Mouse (Mus musculus): ENCODE results near the gene Spata18. TPM values are rescaled to one million over a fixed set of nuclear protein-coding genes. Genes with fewer than 3 reads are reported as not detected.

The Spata18 gene
- polyA plus RNA-seq, 1 experiment from 2014 or later = 0.36 TPM

DNA sequence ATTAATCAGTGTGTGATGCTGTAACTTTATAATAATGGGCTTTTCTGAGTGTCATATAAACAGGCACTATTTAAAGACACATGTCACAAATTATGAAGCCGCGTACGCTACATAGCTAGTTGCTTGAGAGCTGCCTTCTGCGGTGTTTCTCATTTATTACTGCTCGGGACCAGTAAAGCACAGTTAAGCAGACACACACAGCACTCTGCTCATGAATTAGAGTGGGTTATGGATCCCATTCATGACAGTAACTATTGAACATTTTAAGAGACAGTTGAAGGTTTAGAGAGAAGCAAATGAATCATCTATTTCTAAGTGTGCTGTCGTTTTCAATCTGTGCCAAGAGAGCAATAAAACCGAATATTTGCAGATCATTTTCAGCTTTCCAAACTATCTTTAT lies 24.3 kb upstream of the Spata18 start:
- Histone ChIP-seq H3K4me3 (ENCODE audit: low read depth, low read length) (no peak overlapping the region), H3K27ac (ENCODE audit: low read depth, low read length) (no peak overlapping the region), H3K4me1 (replicated peaks; ENCODE audit: control insufficient read depth, insufficient read depth, low read length) (peaks cover 6% of the 10 kb centered on the region; the same call in 1 of the 2 replicates), H3K4me2 (ENCODE audit: low read depth, low read length, severe bottlenecking) (no peak overlapping the region), H3K36me3 (ENCODE audit: control insufficient read depth, insufficient read depth, low read length) (no peaks in the 10 kb centered on the region), H3K9me3 (ENCODE audit: control insufficient read depth, low read length) (no peaks in the 10 kb centered on the region), H3K27me3 (ENCODE audit: control insufficient read depth, insufficient read depth, low read length) (no peaks in the 10 kb centered on the region), H3K9ac (ENCODE audit: low read length) (no peak overlapping the region)
- DNase-seq (ENCODE audit: low spot score) (no peak), ATAC-seq (replicated peaks; ENCODE audit: low FRiP score) (no peak)
- WGBS = 92% methylated on average over 7 of the region's 7 CpGs

DNA sequence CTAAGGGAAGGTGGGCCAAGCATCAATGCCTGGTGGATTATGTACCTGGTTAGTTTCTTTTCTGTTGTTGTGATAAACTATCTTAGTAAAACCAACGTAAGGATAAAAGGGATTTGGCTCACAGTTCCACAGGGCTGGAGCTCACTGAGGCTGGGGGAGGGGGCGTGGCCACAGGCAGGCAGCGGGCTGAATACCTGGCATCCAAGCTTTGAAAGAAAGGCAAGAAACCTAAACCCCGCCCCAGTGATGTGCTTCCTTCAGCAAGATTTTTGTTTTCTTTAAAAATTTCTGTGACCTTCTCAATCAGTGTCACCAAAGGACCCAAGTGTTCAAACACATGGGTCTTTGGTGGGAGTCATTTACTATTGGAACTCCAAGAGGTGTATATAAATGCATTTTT lies 23.6 kb upstream of the Spata18 start:
- Histone ChIP-seq H3K27me3 (ENCODE audit: control insufficient read depth, insufficient read depth, low read length) (no peaks in the 10 kb centered on the region), H3K4me2 (ENCODE audit: low read depth, low read length, severe bottlenecking) (no peak overlapping the region), H3K4me1 (replicated peaks; ENCODE audit: control insufficient read depth, insufficient read depth, low read length) (peaks cover 6% of the 10 kb centered on the region; the same call in 1 of the 2 replicates), H3K9me3 (ENCODE audit: control insufficient read depth, low read length) (no peaks in the 10 kb centered on the region), H3K4me3 (ENCODE audit: low read depth, low read length) (no peak overlapping the region), H3K9ac (ENCODE audit: low read length) (no peak overlapping the region), H3K27ac (ENCODE audit: low read depth, low read length) (no peak overlapping the region), H3K36me3 (ENCODE audit: control insufficient read depth, insufficient read depth, low read length) (no peaks in the 10 kb centered on the region)
- DNase-seq (ENCODE audit: low spot score) (no peak), ATAC-seq (replicated peaks; ENCODE audit: low FRiP score) (no peak)
- 51% methylated on average over 4 of the region's 4 CpGs for WGBS

DNA sequence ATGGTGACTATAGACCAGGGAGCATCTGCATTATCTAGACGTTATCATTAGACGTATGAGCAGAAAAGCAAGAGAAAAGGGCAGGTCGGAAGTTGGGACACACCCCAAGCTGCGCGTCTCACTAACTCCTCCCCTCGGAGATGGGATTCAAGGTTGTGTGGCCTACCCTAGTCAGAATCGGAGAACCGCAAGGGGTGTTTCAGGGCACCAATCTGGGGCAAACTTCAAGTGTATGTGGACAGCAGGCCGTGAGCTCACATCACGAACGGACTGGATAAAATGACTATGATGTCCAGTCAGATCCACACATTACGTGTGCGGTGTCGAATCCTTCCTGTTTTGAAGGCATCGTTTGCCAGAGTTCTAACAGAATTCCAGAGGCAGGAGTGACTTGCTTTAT lies 23.2 kb upstream of the Spata18 start:
- ATAC-seq (replicated peaks; ENCODE audit: low FRiP score) = no peak
- whole genome bisulfite sequencing = 73% methylated on average over 15 of the region's 15 CpGs
- no peaks in the 10 kb centered on the region for H3K27me3 ChIP-seq (ENCODE audit: control insufficient read depth, insufficient read depth, low read length)

DNA sequence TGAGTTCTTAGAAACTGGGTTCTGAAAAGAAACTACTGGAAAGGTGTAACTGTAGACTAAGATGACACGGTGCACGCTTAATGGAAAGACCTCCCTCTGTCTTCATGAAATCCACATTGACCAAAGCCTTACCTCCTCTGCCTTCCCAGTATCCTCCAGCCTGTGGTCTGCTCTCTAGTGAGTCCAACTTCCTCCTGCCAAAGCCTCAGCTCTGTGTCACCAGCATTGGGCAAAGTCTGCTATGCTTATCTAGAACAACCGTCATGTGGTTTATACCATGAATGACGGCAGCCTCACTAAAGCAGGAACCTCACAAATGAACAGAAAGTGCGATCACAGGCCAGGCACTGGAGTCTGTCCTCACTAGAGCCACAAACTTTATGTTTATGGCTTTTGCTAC lies 21.0 kb upstream of the Spata18 start:
- DNase-seq (ENCODE audit: low spot score) = no peak
- H3K9me3 ChIP-seq (ENCODE audit: control insufficient read depth, low read length) = peaks cover 3% of the 10 kb centered on the region; the same call in 1 of the 2 replicates
- 90% methylated on average over 5 of the region's 5 CpGs for WGBS
- peaks cover 6% of the 10 kb centered on the region; the same call in 1 of the 2 replicates for H3K4me1 ChIP-seq (replicated peaks; ENCODE audit: control insufficient read depth, insufficient read depth, low read length)
- H3K36me3 ChIP-seq (ENCODE audit: control insufficient read depth, insufficient read depth, low read length) = peaks cover 5% of the 10 kb centered on the region; the same call in 1 of the 2 replicates
- H3K4me2 ChIP-seq (ENCODE audit: low read depth, low read length, severe bottlenecking) = no peak overlapping the region
- no peak overlapping the region for H3K4me3 ChIP-seq (ENCODE audit: low read depth, low read length)
- no peak overlapping the region for H3K27ac ChIP-seq (ENCODE audit: low read depth, low read length)
- no peaks in the 10 kb centered on the region for H3K27me3 ChIP-seq (ENCODE audit: control insufficient read depth, insufficient read depth, low read length)
- H3K9ac ChIP-seq (ENCODE audit: low read length) = no peak overlapping the region
- ATAC-seq (replicated peaks; ENCODE audit: low FRiP score) = no peak

More for the DNA sequence above, 23.2 kb upstream of the Spata18 start:
- Histone ChIP-seq H3K27ac (ENCODE audit: low read depth, low read length) (no peak overlapping the region), H3K9me3 (ENCODE audit: control insufficient read depth, low read length) (no peaks in the 10 kb centered on the region), H3K4me1 (replicated peaks; ENCODE audit: control insufficient read depth, insufficient read depth, low read length) (peaks cover 6% of the 10 kb centered on the region; the same call in 1 of the 2 replicates), H3K4me3 (ENCODE audit: low read depth, low read length) (no peak overlapping the region), H3K4me2 (ENCODE audit: low read depth, low read length, severe bottlenecking) (no peak overlapping the region), H3K9ac (ENCODE audit: low read length) (no peak overlapping the region), H3K36me3 (ENCODE audit: control insufficient read depth, insufficient read depth, low read length) (no peaks in the 10 kb centered on the region)
- DNase-seq (ENCODE audit: low spot score) = no peak

DNA sequence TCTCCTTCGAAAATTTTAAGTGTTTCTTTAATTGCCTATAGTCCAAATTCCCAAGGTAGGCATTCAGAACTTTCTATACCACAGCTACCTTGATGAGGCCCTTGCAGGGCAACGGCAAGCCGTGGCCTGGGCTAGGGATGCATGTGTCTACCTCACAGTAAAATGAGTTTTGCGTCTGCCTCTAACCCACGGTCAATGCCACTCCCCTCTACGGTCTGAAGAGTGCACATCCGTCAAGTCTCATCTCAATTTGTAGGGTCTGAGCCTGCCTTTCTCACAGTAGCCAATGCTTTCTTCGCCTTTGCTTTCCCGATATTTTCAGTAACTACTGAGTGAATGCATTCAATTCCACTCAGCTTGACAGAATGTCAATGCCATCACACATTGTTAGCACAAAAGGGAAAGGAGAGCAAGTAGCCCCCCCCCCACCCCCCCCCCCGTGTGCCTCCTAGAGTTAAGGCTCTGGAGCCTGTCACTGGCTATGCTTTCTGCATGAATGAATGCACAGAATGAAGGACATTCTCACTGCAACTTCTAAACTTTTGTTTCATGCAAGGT lies 20.1 kb upstream of the Spata18 start:
- Histone ChIP-seq H3K9me3 (ENCODE audit: control insufficient read depth, low read length) (peaks cover 3% of the 10 kb centered on the region; the same call in 1 of the 2 replicates), H3K36me3 (ENCODE audit: control insufficient read depth, insufficient read depth, low read length) (peaks cover 5% of the 10 kb centered on the region; the same call in 1 of the 2 replicates), H3K9ac (ENCODE audit: low read length) (no peak overlapping the region), H3K4me2 (ENCODE audit: low read depth, low read length, severe bottlenecking) (no peak overlapping the region), H3K27ac (ENCODE audit: low read depth, low read length) (no peak overlapping the region), H3K4me1 (replicated peaks; ENCODE audit: control insufficient read depth, insufficient read depth, low read length) (peaks cover 6% of the 10 kb centered on the region; the same call in 1 of the 2 replicates), H3K4me3 (ENCODE audit: low read depth, low read length) (no peak overlapping the region), H3K27me3 (ENCODE audit: control insufficient read depth, insufficient read depth, low read length) (no peaks in the 10 kb centered on the region)
- no peak for DNase-seq (ENCODE audit: low spot score)
- 44% methylated on average over 10 of the region's 10 CpGs for WGBS
- ATAC-seq (replicated peaks; ENCODE audit: low FRiP score) = no peak; the same call in 1 of the 2 replicates

DNA sequence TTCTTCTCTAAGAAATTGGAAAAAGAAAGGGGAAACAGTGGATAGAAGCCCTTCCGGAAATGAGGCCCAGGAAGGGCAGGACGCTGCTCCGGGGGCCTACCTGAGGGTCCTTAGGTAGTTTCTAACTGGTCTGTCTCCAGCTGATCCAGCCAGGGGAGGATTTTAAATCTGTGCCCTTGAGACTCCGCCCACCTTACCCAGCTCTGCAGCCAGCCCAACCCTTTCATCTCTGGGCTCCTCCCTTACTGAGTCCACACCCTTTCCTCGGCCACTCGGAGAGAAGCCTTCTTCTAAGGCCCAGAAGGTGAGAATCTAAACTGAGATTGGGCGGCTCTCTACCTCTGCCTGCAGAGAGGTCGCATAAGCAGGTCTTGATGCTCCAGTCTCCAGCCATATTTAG lies 18.9 kb upstream of the Spata18 start, which contains the start of gene Lrrc66:
Gene Lrrc66 (minus strand): TSS at position 236 of the 400 bp plus-strand sequence.
- no peak within 1 kb of the TSS for H3K9ac ChIP-seq (ENCODE audit: low read length)
- H3K27me3 ChIP-seq (ENCODE audit: control insufficient read depth, insufficient read depth, low read length) = no peaks in the 10 kb centered on the region
- DNase-seq (ENCODE audit: low spot score) (no peak), ATAC-seq (replicated peaks; ENCODE audit: low FRiP score) (no peak; the same call in 1 of the 2 replicates)
- WGBS = 74% methylated on average over 8 of the region's 8 CpGs
- peaks cover 3% of the 10 kb centered on the region; the same call in 1 of the 2 replicates for H3K9me3 ChIP-seq (ENCODE audit: control insufficient read depth, low read length)
- no peak within 1 kb of the TSS for H3K4me3 ChIP-seq (ENCODE audit: low read depth, low read length)
- H3K36me3 ChIP-seq (ENCODE audit: control insufficient read depth, insufficient read depth, low read length) = peaks cover 5% of the 10 kb centered on the region; the same call in 1 of the 2 replicates
- H3K27ac ChIP-seq (ENCODE audit: low read depth, low read length) = no peak within 1 kb of the TSS
- H3K4me1 ChIP-seq (replicated peaks; ENCODE audit: control insufficient read depth, insufficient read depth, low read length) = peaks cover 6% of the 10 kb centered on the region; the same call in 1 of the 2 replicates
- H3K4me2 ChIP-seq (ENCODE audit: low read depth, low read length, severe bottlenecking) = no peak within 1 kb of the TSS

DNA sequence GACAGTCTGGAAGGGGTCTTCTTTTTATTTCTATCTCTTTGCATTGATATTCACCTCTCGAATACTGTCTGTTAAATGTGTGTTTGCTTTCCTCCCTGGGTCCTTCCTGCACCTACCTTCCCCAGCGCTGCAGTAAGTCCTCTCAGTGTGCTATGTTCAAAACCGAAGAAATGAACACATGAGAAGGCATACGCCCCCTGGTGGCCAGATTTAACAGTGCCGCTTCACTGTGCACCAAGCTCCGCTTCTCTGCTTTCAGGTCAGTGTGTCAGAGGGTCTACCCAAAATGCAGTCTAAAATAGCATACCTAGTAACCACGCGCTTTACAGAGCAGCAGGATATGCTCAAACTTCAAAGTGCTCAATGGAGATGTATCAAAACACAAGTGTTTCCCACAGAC lies 18.0 kb upstream of the Spata18 start:
- ATAC-seq (replicated peaks; ENCODE audit: low FRiP score) = peak; percentile 34; the same call in 1 of the 2 replicates
- WGBS = 56% methylated on average over 8 of the region's 8 CpGs
- no peak overlapping the region for H3K4me2 ChIP-seq (ENCODE audit: low read depth, low read length, severe bottlenecking)
- no peaks in the 10 kb centered on the region for H3K27me3 ChIP-seq (ENCODE audit: control insufficient read depth, insufficient read depth, low read length)
- H3K9ac ChIP-seq (ENCODE audit: low read length) = no peak overlapping the region
- peaks cover 5% of the 10 kb centered on the region; the same call in 1 of the 2 replicates for H3K36me3 ChIP-seq (ENCODE audit: control insufficient read depth, insufficient read depth, low read length)
- H3K4me3 ChIP-seq (ENCODE audit: low read depth, low read length) = no peak overlapping the region
- H3K27ac ChIP-seq (ENCODE audit: low read depth, low read length) = no peak overlapping the region
- peak; percentile 85 for DNase-seq (ENCODE audit: low spot score)
- peaks cover 6% of the 10 kb centered on the region; the same call in 1 of the 2 replicates for H3K4me1 ChIP-seq (replicated peaks; ENCODE audit: control insufficient read depth, insufficient read depth, low read length)
- H3K9me3 ChIP-seq (ENCODE audit: control insufficient read depth, low read length) = peaks cover 3% of the 10 kb centered on the region; the same call in 1 of the 2 replicates

DNA sequence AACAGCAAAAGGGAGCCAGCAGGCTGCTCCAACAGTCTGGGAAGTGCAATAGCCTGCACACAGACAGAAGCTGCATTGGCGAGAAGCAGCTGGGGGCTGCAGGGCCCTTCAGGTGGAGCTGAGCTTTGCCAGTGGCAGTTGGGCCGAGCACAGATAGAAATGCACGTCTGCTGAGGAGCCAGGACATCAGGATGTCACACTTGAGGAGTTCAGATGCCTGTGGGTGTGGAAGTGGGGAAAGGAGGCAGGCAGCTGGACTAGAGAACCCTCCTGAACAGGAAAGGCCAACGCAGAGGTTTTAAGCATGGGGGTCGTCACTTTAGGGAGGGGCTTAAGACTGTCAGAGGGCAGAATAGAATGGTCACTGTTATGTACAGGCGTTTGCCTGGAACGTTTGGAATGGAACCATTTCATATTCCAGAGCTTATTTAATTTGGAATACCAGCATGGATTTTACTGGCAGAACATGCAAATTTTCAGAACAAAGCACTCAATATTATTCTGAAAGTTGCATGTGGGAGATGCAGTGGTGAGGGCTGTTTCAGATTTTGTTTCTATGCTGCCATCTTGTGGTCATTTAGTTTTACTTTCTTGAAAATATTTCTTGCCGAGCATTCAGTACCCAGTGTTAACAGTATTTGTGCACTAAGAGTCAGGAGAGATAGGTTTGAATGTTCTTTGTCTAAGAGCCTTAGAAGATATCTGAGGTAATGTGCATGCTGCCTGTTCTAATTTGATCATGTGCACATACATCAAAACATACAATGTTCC lies 13.7 kb upstream of the Spata18 start:
- Histone ChIP-seq H3K4me3 (ENCODE audit: low read depth, low read length) (no peak overlapping the region), H3K27me3 (ENCODE audit: control insufficient read depth, insufficient read depth, low read length) (no peaks in the 10 kb centered on the region), H3K9me3 (ENCODE audit: control insufficient read depth, low read length) (peaks cover 3% of the 10 kb centered on the region; the same call in 1 of the 2 replicates), H3K4me2 (ENCODE audit: low read depth, low read length, severe bottlenecking) (no peak overlapping the region), H3K27ac (ENCODE audit: low read depth, low read length) (no peak overlapping the region), H3K4me1 (replicated peaks; ENCODE audit: control insufficient read depth, insufficient read depth, low read length) (no peaks in the 10 kb centered on the region), H3K36me3 (ENCODE audit: control insufficient read depth, insufficient read depth, low read length) (peaks cover 5% of the 10 kb centered on the region; the same call in 1 of the 2 replicates), H3K9ac (ENCODE audit: low read length) (no peak overlapping the region)
- ATAC-seq (replicated peaks; ENCODE audit: low FRiP score) (0 out of 2 replicates have a peak, but pooled peaks have one; percentile 24), DNase-seq (ENCODE audit: low spot score) (no peak)
- 51% methylated on average over 8 of the region's 8 CpGs for WGBS

All from forebrain, embryonic 11.5 days (tissue).